Mouse (Mus musculus): ENCODE results near the gene Ccn5. TPM values are rescaled to one million over a fixed set of nuclear protein-coding genes. Genes with fewer than 3 reads are reported as not detected.

The Ccn5 gene
- polyA plus RNA-seq, 1 experiment from 2014 or later: 2.2 TPM

- ATAC-seq (replicated peaks; ENCODE audit: insufficient number of reproducible peaks, insufficient read depth, low FRiP score, low read depth): no peak
Observed at GRCm38 (mm10) chr2:163803838-163804237, 16.8 kb upstream of the Ccn5 start.

DNA sequence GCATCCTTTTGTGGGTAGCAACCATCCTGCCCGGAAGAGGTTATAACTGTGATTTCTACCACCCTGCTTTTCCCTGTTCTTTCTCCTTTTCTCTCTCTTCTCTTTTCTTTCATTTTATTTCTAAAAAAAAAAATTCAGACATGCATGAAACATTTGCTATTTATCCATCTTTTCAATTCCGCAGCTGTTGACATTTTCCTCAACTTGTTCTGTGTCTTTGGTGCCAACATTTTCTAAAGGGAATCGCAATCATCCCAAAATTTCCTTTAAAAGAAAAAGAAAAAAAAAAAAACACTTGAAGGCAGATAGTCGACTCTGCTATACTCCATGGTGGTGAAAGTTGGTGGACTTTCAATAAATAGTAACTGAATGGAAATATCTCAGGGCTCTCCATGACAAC lies 11.5 kb upstream of the Ccn5 start:
- no peaks in the 10 kb centered on the region for H3K36me3 ChIP-seq
- H3K4me2 ChIP-seq: no peak overlapping the region
- no peak overlapping the region for H3K27ac ChIP-seq
- WGBS: 78% methylated on average over 4 of the region's 4 CpGs
- H3K9me3 ChIP-seq (replicated peaks): no peaks in the 10 kb centered on the region
- no peak overlapping the region for H3K9ac ChIP-seq
- peaks cover 4% of the 10 kb centered on the region; the same call in 1 of the 2 replicates for H3K4me1 ChIP-seq (replicated peaks)
- H3K4me3 ChIP-seq: no peak overlapping the region
- peaks cover 4% of the 10 kb centered on the region; the same call in 1 of the 2 replicates for H3K27me3 ChIP-seq
- ATAC-seq (replicated peaks; ENCODE audit: insufficient number of reproducible peaks, insufficient read depth, low FRiP score, low read depth): no peak

More at GRCm38 (mm10) chr2:163803838-163804237, 16.8 kb upstream of the Ccn5 start:
- Histone ChIP-seq H3K4me3 (no peak overlapping the region), H3K9ac (no peak overlapping the region), H3K36me3 (no peaks in the 10 kb centered on the region), H3K27ac (no peak overlapping the region), H3K9me3 (replicated peaks) (no peaks in the 10 kb centered on the region), H3K4me2 (no peak overlapping the region), H3K4me1 (replicated peaks) (peaks cover 3% of the 10 kb centered on the region), H3K27me3 (peaks cover 5% of the 10 kb centered on the region; the same call in 1 of the 2 replicates)
- 63% methylated on average over 5 of the region's 5 CpGs for WGBS

DNA sequence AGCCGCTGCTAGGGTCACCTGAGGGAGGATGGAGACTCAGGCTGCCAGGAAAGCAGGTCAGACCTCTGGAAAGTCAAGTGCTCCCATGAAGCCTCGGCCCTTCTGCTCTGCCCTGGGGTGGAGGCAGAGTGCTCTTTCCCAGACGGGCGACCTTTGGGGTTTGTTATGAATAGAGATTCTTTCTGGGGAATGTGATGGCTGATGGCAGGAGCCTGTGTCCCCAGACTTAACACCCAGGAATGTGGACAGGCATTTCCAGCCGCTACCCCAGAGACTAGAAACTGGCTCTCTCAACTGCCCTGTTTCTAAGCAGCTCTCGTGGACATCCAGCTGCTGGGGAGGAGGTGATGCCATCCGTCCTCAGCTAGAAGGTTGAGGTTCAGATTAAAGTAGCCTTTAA lies 11.0 kb upstream of the Ccn5 start:
- no peak overlapping the region for H3K9ac ChIP-seq
- peaks cover 4% of the 10 kb centered on the region; the same call in 1 of the 2 replicates for H3K4me1 ChIP-seq (replicated peaks)
- peaks cover 4% of the 10 kb centered on the region; the same call in 1 of the 2 replicates for H3K27me3 ChIP-seq
- H3K27ac ChIP-seq: no peak overlapping the region
- WGBS: 36% methylated on average over 7 of the region's 7 CpGs
- no peaks in the 10 kb centered on the region for H3K9me3 ChIP-seq (replicated peaks)
- H3K36me3 ChIP-seq: no peaks in the 10 kb centered on the region
- ATAC-seq (replicated peaks; ENCODE audit: insufficient number of reproducible peaks, insufficient read depth, low FRiP score, low read depth): no peak
- no peak overlapping the region for H3K4me3 ChIP-seq
- no peak overlapping the region for H3K4me2 ChIP-seq

DNA sequence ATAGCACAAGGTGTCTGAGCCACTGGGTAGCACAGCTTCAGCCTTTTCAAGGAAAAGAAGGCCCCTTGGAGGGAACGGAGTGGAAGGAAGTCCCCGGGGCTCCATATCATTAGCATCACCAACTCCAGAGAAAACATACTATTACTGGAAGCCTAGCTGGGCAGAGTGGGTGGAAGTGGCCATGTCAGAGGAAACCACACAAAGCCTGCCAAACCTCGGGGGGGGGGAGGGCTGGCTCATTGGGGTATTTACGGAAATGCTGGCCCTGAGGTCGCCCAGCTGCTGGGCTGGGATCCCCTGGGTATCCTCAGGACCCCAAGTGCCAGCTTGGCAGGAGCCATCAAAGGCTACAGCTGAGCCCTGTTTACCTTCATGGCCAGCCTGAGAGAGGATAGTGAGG lies 7.6 kb upstream of the Ccn5 start:
- H3K4me2 ChIP-seq: no peak overlapping the region
- no peaks in the 10 kb centered on the region for H3K36me3 ChIP-seq
- peaks cover 4% of the 10 kb centered on the region; the same call in 1 of the 2 replicates for H3K27me3 ChIP-seq
- H3K4me3 ChIP-seq: no peak overlapping the region
- peaks cover 4% of the 10 kb centered on the region; the same call in 1 of the 2 replicates for H3K4me1 ChIP-seq (replicated peaks)
- no peak overlapping the region for H3K27ac ChIP-seq
- 57% methylated on average over 5 of the region's 5 CpGs for WGBS
- ATAC-seq (replicated peaks; ENCODE audit: insufficient number of reproducible peaks, insufficient read depth, low FRiP score, low read depth): no peak
- H3K9me3 ChIP-seq (replicated peaks): no peaks in the 10 kb centered on the region
- no peak overlapping the region for H3K9ac ChIP-seq

- Histone ChIP-seq H3K27me3 (peaks cover 4% of the 10 kb centered on the region; the same call in 1 of the 2 replicates), H3K9me3 (replicated peaks) (no peaks in the 10 kb centered on the region), H3K27ac (no peak overlapping the region), H3K4me1 (replicated peaks) (peaks cover 4% of the 10 kb centered on the region; the same call in 1 of the 2 replicates), H3K9ac (no peak overlapping the region), H3K4me2 (no peak overlapping the region), H3K36me3 (no peaks in the 10 kb centered on the region), H3K4me3 (no peak overlapping the region)
- WGBS: 74% methylated on average over 9 of the region's 9 CpGs
- ATAC-seq (replicated peaks; ENCODE audit: insufficient number of reproducible peaks, insufficient read depth, low FRiP score, low read depth): no peak
Observed at GRCm38 (mm10) chr2:163814739-163815465, 5.8 kb upstream of the Ccn5 start.

DNA sequence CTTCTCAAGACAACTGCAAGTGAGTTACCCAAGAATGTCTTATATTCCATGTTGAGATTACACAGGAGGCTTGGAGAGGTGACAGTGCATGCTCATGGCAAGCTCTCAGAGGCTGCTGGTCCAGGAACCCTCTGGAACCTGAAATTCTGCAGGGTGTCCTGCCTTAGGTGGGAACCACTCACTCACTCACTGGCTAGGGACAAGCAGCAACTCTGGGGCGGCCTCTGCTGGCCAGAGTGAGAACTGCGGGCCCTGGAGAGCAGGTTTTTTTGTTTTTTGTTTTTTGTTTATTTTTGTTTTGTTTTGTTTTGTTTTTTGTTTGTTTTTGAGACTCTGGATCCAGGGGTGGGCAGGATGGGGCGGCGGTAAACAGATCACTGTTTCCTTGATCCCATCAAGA lies 2.6 kb downstream of the Ccn5 start:
- no peak overlapping the region for H3K9ac ChIP-seq
- 4% methylated on average over 4 of the region's 4 CpGs for WGBS
- H3K4me2 ChIP-seq: peak overlapping the region; percentile 31; the same call in 1 of the 2 replicates
- peaks cover 9% of the 10 kb centered on the region; the same call in 1 of the 2 replicates for H3K4me1 ChIP-seq (replicated peaks)
- H3K36me3 ChIP-seq: no peaks in the 10 kb centered on the region
- ATAC-seq (replicated peaks; ENCODE audit: insufficient number of reproducible peaks, insufficient read depth, low FRiP score, low read depth): no peak
- H3K4me3 ChIP-seq: no peak overlapping the region
- no peaks in the 10 kb centered on the region for H3K9me3 ChIP-seq (replicated peaks)
- peaks cover 29% of the 10 kb centered on the region for H3K27me3 ChIP-seq
- H3K27ac ChIP-seq: no peak overlapping the region

DNA sequence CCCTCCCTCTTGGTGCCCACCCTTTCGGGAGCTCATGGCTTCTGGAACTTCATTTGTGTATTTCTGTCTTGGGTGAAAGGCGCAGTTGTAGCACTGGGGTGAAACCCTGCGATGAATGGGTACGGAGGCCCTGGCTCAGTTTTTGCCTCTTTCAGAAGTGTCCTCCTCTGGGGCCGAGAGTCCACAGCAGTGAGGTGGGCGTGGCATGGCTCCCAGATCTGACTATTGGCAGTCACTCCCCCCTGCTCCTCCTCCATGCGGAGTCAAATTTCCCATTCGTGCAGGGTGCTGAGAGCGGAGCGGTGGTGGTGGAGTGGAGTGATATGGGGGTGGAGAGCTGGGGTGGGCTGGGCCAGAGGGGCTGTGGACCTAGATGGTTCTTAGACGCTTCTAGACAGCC lies 3.1 kb downstream of the Ccn5 start:
- no peak; the same call in 1 of the 2 replicates for ATAC-seq (replicated peaks; ENCODE audit: insufficient number of reproducible peaks, insufficient read depth, low FRiP score, low read depth)
- Histone ChIP-seq H3K4me2 (peak overlapping the region; percentile 31), H3K27ac (no peak overlapping the region), H3K9ac (no peak overlapping the region), H3K4me3 (no peak overlapping the region), H3K36me3 (no peaks in the 10 kb centered on the region), H3K4me1 (replicated peaks) (peaks cover 9% of the 10 kb centered on the region; the same call in 1 of the 2 replicates), H3K27me3 (peaks cover 33% of the 10 kb centered on the region), H3K9me3 (replicated peaks) (no peaks in the 10 kb centered on the region)
- WGBS: 25% methylated on average over 11 of the region's 11 CpGs

DNA sequence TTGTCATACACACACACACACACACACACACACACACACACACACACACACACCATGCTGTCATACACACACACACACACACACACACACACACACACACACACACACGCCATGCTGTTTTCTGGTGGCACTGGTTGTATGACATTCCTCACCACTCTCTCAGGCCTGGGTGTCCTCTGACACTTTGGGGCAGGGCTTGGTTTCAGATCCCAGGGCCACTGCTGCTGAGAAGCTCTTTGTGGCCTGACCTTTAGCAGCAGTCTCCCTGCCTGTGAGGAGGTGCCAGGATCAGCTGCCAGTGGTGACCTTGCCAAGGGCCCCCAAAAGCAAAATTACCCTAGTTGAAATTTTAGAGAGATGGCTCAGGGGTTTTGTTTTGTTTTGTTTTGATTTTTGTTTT lies 5.2 kb downstream of the Ccn5 start:
- Histone ChIP-seq H3K27ac (no peak overlapping the region), H3K36me3 (no peaks in the 10 kb centered on the region), H3K4me1 (replicated peaks) (peaks cover 7% of the 10 kb centered on the region; the same call in 1 of the 2 replicates), H3K27me3 (peaks cover 29% of the 10 kb centered on the region), H3K9me3 (replicated peaks) (no peaks in the 10 kb centered on the region), H3K4me2 (no peak overlapping the region), H3K9ac (no peak overlapping the region), H3K4me3 (no peak overlapping the region)
- no peak for ATAC-seq (replicated peaks; ENCODE audit: insufficient number of reproducible peaks, insufficient read depth, low FRiP score, low read depth)
- 86% methylated on average over 1 of the region's 1 CpGs for WGBS

DNA sequence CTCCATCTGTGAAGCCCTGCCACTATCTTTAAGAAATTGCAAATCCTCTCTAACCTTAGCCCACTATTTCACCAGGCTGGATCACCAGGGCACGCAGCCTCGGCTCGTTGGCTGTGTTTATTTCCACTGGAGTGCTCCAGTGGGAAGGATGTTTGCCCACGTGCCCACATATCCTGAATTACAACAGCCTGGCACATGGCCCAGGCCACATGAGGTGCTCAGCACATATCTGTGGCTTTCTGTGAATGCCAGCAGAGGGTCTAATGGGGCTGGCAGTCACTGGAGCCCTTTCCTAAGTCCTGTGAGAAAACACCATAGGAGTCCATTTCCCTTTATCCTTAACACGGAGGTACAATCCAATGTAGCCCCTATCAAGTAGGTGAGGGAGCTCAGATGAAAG lies 5.8 kb downstream of the Ccn5 start:
- Histone ChIP-seq H3K27me3 (peaks cover 24% of the 10 kb centered on the region), H3K4me2 (no peak overlapping the region), H3K9ac (no peak overlapping the region), H3K4me1 (replicated peaks) (peaks cover 7% of the 10 kb centered on the region; the same call in 1 of the 2 replicates), H3K27ac (no peak overlapping the region), H3K4me3 (no peak overlapping the region), H3K36me3 (no peaks in the 10 kb centered on the region), H3K9me3 (replicated peaks) (no peaks in the 10 kb centered on the region)
- ATAC-seq (replicated peaks; ENCODE audit: insufficient number of reproducible peaks, insufficient read depth, low FRiP score, low read depth): no peak
- WGBS: 63% methylated on average over 5 of the region's 5 CpGs

DNA sequence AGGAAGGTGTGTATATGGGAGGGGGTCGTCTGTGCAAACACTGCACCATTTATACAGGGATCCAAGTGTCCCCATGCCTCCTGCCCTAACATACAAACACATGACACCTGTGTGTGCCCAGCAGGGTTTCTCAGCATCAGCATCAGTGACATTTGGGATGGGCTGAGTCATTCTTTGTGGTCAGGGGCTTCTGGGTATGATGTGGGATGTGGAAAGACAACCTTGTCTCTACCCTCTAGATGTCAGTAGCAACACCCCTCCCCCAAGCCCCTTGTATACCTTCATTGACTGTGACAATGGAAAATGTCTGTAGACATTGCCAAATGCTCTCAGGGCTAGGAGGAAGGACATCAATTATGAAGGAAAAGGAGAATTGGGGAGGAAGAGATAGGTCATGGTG lies 10.5 kb downstream of the Ccn5 start:
- H3K9me3 ChIP-seq (replicated peaks): no peaks in the 10 kb centered on the region
- H3K9ac ChIP-seq: no peak overlapping the region
- no peak overlapping the region for H3K4me2 ChIP-seq
- WGBS: 32% methylated on average over 1 of the region's 1 CpGs
- H3K4me1 ChIP-seq (replicated peaks): no peaks in the 10 kb centered on the region
- no peak overlapping the region for H3K4me3 ChIP-seq
- H3K27ac ChIP-seq: no peak overlapping the region
- no peak for ATAC-seq (replicated peaks; ENCODE audit: insufficient number of reproducible peaks, insufficient read depth, low FRiP score, low read depth)
- H3K36me3 ChIP-seq: no peaks in the 10 kb centered on the region
- H3K27me3 ChIP-seq: peaks cover 17% of the 10 kb centered on the region

GRCm38 (mm10) chr2:163838043-163838442 lies 17.4 kb downstream of the Ccn5 start:
- WGBS: 24% methylated on average over 9 of the region's 9 CpGs
- Histone ChIP-seq H3K4me2 (no peak overlapping the region), H3K27ac (no peak overlapping the region), H3K9me3 (replicated peaks) (no peaks in the 10 kb centered on the region), H3K27me3 (peaks cover 33% of the 10 kb centered on the region), H3K4me3 (no peak overlapping the region), H3K4me1 (replicated peaks) (peaks cover 15% of the 10 kb centered on the region), H3K36me3 (no peaks in the 10 kb centered on the region), H3K9ac (no peak overlapping the region)
- ATAC-seq (replicated peaks; ENCODE audit: insufficient number of reproducible peaks, insufficient read depth, low FRiP score, low read depth): no peak

GRCm38 (mm10) chr2:163839519-163839918 lies 18.9 kb downstream of the Ccn5 start:
- Histone ChIP-seq H3K36me3 (no peaks in the 10 kb centered on the region), H3K4me2 (no peak overlapping the region), H3K27ac (no peak overlapping the region), H3K9ac (no peak overlapping the region), H3K4me3 (no peak overlapping the region), H3K9me3 (replicated peaks) (no peaks in the 10 kb centered on the region), H3K27me3 (peaks cover 33% of the 10 kb centered on the region), H3K4me1 (replicated peaks) (peaks cover 15% of the 10 kb centered on the region)
- WGBS: 22% methylated on average over 6 of the region's 6 CpGs
- ATAC-seq (replicated peaks; ENCODE audit: insufficient number of reproducible peaks, insufficient read depth, low FRiP score, low read depth): peak; percentile 77
